Comparison of ENCODE assay signal across 9 mouse cellular contexts in the genomic region with DNA sequence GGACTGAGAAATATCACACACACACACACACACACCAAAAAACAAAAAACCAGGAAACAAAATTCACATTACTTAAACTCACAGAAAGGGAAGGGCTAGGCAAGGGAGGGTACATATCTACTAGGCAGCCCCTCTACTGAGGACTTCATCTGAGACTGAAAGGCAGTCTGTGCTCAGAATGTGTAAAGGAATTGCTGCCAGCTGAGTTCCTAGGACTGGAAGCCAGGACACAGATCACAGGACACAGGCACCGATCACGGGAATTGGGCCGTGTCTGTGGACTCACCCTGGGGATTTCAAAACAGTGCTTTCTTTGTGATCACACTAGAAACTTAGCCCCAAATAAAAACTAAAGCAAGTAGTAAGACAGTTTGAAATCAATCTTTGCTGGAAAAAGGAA. TPM values are rescaled to one million over a fixed set of nuclear protein-coding genes. Genes with fewer than 3 reads are reported as not detected.
A peak's percentile ranks its signal among the peaks of the same experiment; 100 is the strongest.
DNase-seq lines count a peak whose midpoint lies in the region; ATAC-seq lines count a peak whose summit lies in the region.
"Had no signal": no experiment of that assay in that cellular context is flagged by ENCODE, and none has a peak within 500 bp of the region (broad histone marks: within the 10 kb centered on the region; RNA-seq: fewer than 3 reads in every experiment).

No protein-coding gene starts in this region.

- DNase-seq in cerebellum, adult 9-11 months = peak; percentile 28
- DNase-seq in MN1 (ENCODE audit: low spot score) = peak; percentile 17
- no peak for DNase-seq in thymus, postnatal 36 days

- no peak overlapping the region for H3K4me2 ChIP-seq in forebrain, embryonic 12.5 days
- no peak overlapping the region for H3K4me2 ChIP-seq in hindbrain, embryonic 12.5 days (replicated peaks)
- H3K4me2 ChIP-seq in liver, embryonic 15.5 days = no peak overlapping the region

- no peak overlapping the region for H3K9ac ChIP-seq in forebrain, embryonic 12.5 days
- H3K9ac ChIP-seq in hindbrain, embryonic 12.5 days = no peak overlapping the region
- H3K9ac ChIP-seq in liver, embryonic 15.5 days = no peak overlapping the region

- no peak overlapping the region for H3K4me3 ChIP-seq in forebrain, embryonic 12.5 days (replicated peaks)
- H3K4me3 ChIP-seq in hindbrain, embryonic 12.5 days = no peak overlapping the region
- H3K4me3 ChIP-seq in liver, embryonic 15.5 days (replicated peaks) = no peak overlapping the region
- H3K4me3 ChIP-seq: erythroblast, embryonic 14.5 days had no signal

- H3K36me3 ChIP-seq in forebrain, embryonic 12.5 days (replicated peaks) = no peaks in the 10 kb centered on the region
- no peaks in the 10 kb centered on the region for H3K36me3 ChIP-seq in hindbrain, embryonic 12.5 days
- H3K36me3 ChIP-seq in liver, embryonic 15.5 days (replicated peaks) = no peaks in the 10 kb centered on the region

- WGBS in forebrain, embryonic 12.5 days = 51% methylated on average over 3 of the region's 3 CpGs
- 29% methylated on average over 3 of the region's 3 CpGs for WGBS in hindbrain, embryonic 12.5 days
- WGBS in liver, embryonic 15.5 days (ENCODE audit: insufficient replicate concordance) = 83% methylated on average over 3 of the region's 3 CpGs

- H3K9me3 ChIP-seq in forebrain, embryonic 12.5 days = no peaks in the 10 kb centered on the region
- H3K9me3 ChIP-seq in hindbrain, embryonic 12.5 days (replicated peaks) = no peaks in the 10 kb centered on the region
- H3K9me3 ChIP-seq in liver, embryonic 15.5 days (replicated peaks) = no peaks in the 10 kb centered on the region

- no peak for ATAC-seq in cerebellum, adult (ENCODE audit: insufficient number of reproducible peaks, low FRiP score, low TSS enrichment)
- ATAC-seq in forebrain, embryonic 12.5 days (ENCODE audit: low FRiP score) = peak; percentile 49; the same call in 1 of the 2 replicates
- peak; percentile 58 for ATAC-seq in hindbrain, embryonic 12.5 days (ENCODE audit: low FRiP score)
- ATAC-seq in liver, embryonic 15.5 days (ENCODE audit: insufficient read depth) = no peak
- ATAC-seq in megakaryocyte, adult 5-6 weeks (ENCODE audit: poor library complexity, severe bottlenecking) = no peak

- peaks cover 23% of the 10 kb centered on the region for H3K4me1 ChIP-seq in forebrain, embryonic 12.5 days
- peaks cover 20% of the 10 kb centered on the region for H3K4me1 ChIP-seq in hindbrain, embryonic 12.5 days
- peaks cover 56% of the 10 kb centered on the region for H3K4me1 ChIP-seq in liver, embryonic 15.5 days (replicated peaks)

- H3K27ac ChIP-seq in forebrain, embryonic 12.5 days = no peak overlapping the region
- H3K27ac ChIP-seq in hindbrain, embryonic 12.5 days = peak overlapping the region; percentile 40; the same call in 1 of the 2 replicates
- peak overlapping the region; percentile 58 for H3K27ac ChIP-seq in liver, embryonic 15.5 days (replicated peaks)

- 0 out of 2 replicates have a peak, but pooled peaks cover 3% of the 10 kb centered on the region for H3K27me3 ChIP-seq in forebrain, embryonic 12.5 days
- H3K27me3 ChIP-seq in hindbrain, embryonic 12.5 days = no peaks in the 10 kb centered on the region; the same call in 1 of the 2 replicates
- H3K27me3 ChIP-seq in liver, embryonic 15.5 days = no peaks in the 10 kb centered on the region

RNA-seq across cellular contexts. Expression of a gene that starts 11.2 kb away (rescaled TPM):
- polyA plus RNA-seq in forebrain, embryonic 12.5 days (2016; fragmentation: Nextera tagmentation; extraction: Ambion mirVana) = 4.9 and 9.0 TPM in 2 replicates
- polyA plus RNA-seq in hindbrain, embryonic 12.5 days (2016; fragmentation: Nextera tagmentation; extraction: Ambion mirVana) = 10.1 and 10.5 TPM in 2 replicates
- 25.7 and 26.7 TPM in 2 replicates for polyA plus RNA-seq in liver, embryonic 15.5 days (2015; fragmentation: Nextera tagmentation; extraction: Ambion mirVana)
- total RNA-seq in megakaryocyte, adult 5-6 weeks (2015) = 9.4 and 15.6 TPM in 2 replicates
- total RNA-seq in megakaryocyte, adult 5-6 weeks (2017) = 11.9 and 17.3 TPM in 2 replicates

Comparison
In these comparisons a context has a peak if more than half of its experiments do, and no peak if none do; other contexts are left out.
1. DNase-seq: peak in cerebellum, adult 9-11 months (single experiment) and MN1 (single experiment); none in thymus, postnatal 36 days (0 of 2).
2. ATAC-seq: peak in forebrain, embryonic 12.5 days (single experiment) and hindbrain, embryonic 12.5 days (single experiment); none in cerebellum, adult (single experiment), liver, embryonic 15.5 days (single experiment) and megakaryocyte, adult 5-6 weeks (single experiment).